Mouse (Mus musculus) MN1 (cell line): ENCODE data around the gene Ucp3.

ENCODE experiments used
- DNase-seq: peaks from one replicate; pipeline ENCODE4 v3.0.0-alpha.2; 2016; ENCODE audit warnings: low spot score

Ucp3 gene

DNA sequence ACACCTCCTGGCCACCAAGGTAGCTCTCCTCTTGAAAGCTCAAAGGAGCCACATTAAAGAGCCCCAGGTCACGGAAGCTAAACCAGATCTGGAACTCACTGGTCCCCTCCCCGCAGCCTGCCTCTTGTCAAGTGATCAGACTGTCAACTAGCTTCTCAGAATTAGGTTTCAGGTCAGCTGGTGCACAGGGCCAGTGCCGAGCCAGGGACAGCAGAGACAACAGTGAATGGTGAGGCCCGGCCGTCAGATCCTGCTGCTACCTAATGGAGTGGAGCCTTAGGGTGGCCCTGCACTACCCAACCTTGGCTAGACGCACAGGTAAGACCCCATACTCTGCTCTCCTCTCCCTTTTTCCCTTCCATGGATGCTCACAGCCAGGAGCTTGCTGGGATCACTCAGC is at the start of gene Ucp3:
Ucp3 (plus strand) TSS at position 214 of the 400 bp plus-strand sequence.
- DNase-seq, result no peak

DNA sequence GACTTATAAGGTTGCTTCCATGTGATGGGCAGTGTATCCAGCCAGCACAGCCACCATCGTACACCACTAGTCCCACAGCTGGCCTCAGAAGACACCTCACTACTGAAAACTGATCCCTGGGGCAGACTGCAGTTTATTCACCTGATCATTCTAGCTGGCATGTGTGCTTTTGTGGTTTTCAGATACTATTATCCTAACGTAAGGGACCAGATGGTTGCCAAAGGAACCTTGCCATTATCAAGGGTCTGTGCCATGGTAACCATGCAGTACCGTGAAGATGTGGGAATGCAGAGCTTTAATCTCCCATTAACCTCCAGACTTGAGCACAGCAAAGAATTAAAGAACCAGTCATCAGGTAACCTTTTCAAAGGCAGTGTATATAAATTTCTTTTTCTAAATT is 47.0 kb upstream of the Ucp3 start:
- no peak for DNase-seq

DNA sequence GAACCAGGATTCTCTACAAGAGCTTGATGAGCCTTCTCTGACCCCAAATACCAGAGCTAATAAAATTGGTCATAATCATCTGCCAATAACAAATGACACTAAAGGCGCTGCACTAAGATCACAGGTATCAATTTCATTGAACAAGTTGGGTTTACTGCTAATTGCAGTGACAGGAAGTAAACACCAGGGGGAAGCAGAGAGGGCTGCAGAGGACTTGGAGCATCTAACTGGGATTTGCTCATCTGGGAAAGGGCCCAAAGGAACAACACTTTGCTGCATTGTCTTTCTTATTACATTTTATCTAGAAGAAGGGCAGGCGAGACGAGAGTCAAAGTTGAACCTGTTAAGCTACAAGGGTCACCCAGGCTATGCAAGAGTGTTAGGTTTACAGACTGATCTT is 43.7 kb upstream of the Ucp3 start:
- peak; percentile 62 for DNase-seq

DNA sequence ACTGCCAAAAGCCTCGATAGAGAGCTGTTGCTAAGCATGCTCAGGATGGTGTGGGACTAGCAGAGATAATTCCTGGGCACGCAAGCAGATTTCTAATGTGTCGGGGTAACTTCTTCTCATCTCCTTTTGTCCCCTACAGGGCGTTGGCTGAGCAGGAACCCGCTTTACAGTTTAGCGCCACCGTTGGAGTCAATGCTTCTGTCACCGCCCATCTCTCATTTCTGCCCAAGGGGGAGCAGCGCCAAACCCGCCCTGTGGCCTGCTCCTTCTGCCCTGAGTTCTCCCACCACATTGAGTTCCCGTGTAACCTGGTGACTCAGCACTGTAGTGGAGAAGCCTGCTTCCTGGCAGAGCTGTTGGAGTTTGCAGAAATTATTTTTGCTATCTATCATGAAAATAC is 42.9 kb upstream of the Ucp3 start:
- no peak for DNase-seq

DNA sequence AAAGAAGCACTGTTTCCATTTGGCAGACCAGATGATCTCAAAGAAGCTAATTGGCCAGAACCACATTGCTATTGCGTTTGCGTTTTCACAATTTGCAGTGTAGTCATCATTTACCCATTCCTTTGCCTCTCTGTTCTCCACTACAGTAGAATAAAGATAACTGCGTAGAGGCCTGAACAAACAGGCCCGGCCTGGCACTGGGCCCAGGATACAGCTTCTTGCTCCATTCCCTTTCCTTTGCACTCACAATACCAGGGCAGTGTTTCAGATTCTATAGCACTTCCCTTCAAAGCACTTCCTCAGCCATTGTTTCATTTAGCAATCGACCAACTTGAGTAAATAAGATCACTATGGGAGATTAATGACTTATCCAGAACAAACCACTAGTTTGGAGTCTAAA is 41.7 kb upstream of the Ucp3 start:
- DNase-seq, result peak; percentile 78

DNA sequence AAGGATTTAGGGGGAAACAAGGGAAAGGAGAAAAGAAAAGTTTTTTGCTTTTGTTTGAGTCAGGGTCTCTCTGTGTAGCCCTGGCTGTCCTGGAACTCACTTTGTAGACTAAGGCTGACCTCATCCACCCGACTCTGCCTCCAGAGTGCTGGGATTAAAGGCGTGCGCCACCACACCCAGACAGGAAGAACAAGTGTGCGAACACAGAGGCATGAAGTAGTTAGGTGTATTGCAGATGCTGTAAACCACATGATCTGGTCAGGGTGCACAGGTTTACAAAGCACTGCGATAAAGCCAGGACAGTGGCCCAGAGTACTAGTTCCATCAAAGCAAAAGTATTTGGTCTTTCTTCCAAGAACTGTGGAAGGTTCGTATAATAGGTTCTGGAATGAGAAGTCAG is 39.5 kb upstream of the Ucp3 start:
- DNase-seq, result no peak

DNA sequence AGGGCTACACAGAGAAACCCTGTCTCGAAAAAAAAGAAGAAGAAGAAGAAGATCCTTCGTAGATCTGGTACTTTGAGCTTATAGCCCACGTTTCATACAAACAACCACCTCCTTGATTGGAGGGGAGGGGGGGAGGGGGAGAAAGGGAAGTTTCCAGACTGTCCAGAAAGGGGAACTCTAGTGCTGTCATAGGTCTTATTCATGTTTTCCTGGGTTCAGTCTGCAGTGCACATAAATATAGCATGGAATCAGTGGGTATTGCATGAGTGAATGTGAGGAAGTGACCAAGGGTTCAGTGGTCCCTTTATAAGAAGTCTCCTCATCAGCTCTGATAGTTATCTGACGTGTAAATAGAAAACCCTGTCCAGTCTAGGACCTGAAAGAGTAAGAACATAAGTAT is 29.1 kb upstream of the Ucp3 start:
- no peak for DNase-seq

DNA sequence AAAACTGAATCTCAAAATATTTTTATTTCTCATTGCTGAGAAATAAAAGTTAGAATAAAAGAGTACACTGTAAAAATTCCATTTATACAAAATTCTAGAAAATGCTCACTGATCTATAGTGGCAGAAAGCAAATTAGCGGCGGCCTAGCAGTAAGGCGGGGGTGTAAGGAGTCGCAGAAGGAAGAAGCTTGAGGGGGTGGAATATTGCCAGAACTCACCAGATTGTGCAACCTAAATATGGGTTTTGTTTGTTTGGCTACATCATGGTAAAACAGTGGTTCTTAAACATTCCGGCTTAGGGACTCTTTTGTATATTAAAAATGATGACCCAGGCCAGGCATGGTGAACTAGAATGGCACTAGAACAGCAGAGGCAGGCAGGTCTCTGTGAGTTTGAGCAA is 26.5 kb upstream of the Ucp3 start:
- DNase-seq, result no peak

DNA sequence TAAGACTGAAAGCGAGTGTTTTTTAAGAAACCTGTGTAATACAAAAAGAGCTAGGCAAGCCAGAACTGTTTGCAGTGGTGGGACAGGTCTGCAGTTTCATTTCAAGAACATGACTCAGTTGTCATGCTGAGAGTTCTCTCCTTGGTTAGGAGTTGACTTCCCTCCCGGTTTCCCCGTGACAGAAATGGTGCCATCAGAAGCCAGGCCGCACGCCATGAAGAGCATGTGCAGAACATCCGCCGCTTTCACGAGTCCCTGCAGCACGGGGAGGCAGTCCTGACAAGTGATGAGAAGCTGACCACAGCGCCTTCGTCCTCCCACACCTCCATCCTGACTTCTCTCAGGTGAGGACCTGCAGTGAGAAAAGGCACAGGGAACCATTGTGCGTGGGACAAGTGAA is 24.3 kb upstream of the Ucp3 start:
- no peak for DNase-seq

DNA sequence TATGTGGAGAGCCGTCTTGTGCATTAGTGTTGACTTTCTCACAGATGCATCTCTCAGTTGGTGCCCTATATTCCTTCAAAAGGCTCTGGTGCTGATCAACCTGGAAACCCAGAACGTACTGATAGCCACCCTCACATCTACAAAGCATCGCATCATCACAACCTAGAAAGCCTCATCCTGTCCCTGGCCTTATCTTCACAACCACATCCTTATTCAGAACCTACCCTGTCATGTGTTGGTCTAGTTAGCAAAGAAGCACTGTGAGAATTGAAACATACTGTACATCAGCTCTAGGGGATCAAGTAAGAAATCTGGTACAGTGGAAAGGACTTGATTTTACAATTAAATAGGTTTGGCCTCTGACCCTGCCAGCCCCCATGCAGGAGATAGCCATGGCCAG is 23.8 kb upstream of the Ucp3 start:
- DNase-seq, result no peak

DNA sequence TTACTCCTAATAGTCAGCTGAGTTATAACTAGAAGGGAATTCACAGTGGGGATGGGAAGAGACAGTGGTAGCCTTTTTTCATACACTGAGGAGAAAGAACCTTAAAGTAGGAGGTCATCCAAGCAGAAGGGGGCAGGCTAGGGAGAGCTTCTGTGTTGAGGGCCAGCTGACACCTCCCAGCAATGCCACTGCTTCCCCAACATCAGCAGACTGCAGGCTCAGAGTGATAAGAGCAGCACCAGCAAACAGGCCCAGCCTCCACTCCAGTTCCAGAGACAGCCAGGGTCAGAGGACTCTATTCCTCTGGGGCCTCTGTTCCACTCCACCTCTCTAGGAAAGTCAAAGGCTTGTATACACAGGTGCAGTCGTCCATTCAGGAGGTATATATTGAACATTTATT is 14.6 kb upstream of the Ucp3 start:
- DNase-seq, result no peak

DNA sequence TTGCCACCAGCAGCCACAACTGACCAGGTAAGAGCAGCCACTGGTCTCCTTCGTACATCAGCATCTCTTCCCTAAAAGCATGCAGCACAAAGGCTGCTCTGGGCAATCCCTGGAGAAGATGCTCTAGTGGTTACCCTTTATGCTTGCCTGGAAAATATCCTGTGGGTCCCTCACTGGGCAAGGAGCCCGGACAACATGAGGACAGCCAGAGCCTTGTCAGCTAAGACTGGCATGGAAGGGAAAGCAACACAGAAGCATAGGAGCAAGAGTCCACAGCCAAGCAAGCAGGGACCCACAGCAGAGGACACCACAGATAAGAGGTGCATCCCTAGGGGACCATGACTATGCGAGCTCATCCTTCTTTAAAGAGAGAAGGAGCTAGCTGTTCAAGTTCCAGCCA is 12.9 kb upstream of the Ucp3 start:
- DNase-seq, result peak; percentile 46

DNA sequence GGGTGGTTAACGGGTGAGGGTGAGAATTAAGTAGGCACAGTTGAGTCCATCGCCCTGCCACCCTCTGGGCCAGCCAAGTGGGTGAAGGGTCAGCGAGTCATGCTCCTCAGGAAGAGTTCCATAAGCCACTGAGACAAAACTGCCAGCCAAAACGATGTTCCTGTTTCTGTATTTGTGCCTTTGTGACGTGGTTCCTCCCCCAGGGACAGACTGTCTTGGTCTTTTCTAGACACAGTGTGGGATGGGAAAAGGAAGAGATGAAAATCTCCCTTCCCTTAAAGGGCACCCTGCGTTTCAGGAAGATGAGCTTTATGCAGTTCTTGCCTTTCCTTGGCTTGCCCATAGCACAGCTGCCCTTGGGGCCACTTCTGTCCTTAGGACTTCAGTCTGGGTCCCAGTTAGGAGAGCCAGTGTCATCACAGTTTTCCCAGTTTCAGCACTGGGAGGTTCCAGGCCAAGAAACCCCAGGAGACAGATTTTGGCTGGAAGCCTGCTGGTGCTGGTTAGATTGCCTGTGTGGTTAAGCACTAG is 11.1 kb upstream of the Ucp3 start:
- DNase-seq, result peak; percentile 48

DNA sequence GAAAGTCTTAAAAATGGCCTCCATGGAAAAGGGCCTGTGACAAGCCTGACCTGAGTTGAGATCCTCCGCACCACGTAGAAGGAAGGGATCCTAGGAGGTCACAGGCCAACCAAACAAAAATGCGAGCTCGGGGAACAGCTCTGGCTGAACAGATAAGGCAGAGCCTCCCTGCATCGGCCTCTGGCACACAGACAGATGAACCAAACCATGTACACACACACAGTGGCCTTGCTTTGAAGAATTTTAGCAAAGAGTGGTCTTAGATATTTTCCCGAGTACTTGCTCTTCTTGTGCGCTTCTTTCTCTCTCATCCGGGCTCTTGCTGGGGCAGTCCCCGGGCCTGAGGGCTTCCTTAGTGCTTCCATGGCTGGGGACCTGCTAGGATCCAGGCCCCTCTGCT is 9.6 kb upstream of the Ucp3 start:
- DNase-seq, result no peak

DNA sequence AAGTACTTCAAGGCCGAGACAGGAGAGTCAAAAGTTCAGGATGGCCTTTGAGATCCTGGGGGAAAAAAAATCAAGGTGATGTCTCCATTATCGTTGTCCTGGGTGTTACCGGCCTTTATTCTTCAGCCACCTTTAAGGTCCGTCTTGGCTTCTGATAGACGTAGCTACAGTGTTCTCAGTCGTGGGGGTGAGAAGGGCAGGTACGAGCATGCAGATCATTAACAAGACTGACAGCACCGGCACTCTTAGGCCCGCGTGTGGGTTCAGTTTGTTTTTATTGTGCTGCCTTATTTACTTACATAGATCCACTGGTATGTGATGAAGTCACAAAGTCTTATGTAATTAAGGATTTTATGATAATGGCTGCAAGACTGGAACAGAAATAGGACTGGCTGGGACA is 9.0 kb upstream of the Ucp3 start:
- DNase-seq, result no peak

DNA sequence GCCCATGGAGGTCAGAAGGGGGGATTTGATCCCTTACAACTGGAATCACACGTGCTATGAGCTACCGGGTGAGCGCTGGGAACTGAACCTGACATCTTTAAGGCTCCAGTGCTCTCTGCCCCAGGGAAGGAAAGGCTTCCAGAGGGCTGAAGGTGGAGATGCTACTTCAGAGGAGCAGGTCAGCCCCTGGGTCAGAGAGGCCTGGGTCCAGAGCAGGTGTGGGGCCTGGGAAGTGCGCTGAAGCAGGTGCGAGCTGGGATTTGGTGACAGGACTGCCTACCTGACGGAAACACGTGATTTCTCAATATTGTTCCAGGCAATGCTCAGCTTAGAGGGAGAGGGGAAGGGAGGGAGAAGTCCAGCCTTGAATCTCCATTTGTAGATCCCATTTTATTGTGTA is 8.5 kb upstream of the Ucp3 start:
- no peak for DNase-seq

DNA sequence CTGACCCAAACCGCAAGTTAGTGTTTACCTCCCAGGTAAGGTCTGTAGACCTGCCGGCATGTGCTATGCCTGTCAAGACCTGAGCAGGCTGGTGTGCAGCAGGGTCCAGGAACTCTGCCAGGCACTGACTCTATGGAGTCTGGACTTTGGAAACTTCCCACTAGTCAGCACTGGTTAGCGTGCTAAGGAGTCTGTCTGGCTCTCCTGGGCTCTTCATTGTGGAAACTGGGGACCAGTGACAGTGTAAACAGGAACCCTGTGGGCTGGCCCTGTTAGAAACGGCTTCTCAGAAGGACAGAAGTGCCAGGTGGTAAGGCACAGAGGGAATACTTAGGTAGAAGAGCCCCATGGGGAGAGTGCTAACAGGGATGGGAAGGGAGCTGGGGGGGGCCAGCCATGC is 7.5 kb upstream of the Ucp3 start:
- no peak for DNase-seq

DNA sequence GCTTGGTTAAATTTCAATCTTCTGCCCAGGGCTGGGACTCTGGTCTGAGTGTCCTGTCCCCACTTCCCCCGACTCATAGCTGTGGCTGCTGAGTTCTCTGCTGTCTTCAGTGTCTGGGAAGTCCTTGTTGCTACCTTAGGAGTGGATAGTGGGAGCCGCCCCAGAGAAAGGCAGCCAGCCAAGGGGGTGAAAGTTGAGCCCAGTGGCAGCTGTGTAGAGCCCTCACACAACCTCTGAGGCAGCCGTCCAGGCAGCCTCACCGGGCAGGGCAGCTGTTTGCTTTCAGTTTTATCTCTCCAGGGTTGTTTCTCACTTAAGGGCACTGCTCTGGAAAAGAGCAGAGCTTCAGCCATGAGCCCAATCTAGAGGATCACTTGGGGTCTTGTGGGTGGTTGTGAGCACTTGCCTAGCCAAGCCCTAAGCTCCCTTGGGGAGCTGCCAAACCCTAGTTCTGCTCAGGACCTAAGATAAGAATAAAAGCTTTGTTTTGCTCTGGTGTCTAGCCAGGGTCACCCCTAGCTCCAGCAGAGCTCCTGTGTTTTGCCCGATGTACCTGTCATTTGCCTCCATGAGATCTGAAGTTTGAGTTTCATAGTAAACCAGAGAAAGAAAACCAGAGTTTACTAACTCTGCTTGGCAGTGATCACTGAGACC is 7.0 kb upstream of the Ucp3 start:
- peak; percentile 69 for DNase-seq

DNA sequence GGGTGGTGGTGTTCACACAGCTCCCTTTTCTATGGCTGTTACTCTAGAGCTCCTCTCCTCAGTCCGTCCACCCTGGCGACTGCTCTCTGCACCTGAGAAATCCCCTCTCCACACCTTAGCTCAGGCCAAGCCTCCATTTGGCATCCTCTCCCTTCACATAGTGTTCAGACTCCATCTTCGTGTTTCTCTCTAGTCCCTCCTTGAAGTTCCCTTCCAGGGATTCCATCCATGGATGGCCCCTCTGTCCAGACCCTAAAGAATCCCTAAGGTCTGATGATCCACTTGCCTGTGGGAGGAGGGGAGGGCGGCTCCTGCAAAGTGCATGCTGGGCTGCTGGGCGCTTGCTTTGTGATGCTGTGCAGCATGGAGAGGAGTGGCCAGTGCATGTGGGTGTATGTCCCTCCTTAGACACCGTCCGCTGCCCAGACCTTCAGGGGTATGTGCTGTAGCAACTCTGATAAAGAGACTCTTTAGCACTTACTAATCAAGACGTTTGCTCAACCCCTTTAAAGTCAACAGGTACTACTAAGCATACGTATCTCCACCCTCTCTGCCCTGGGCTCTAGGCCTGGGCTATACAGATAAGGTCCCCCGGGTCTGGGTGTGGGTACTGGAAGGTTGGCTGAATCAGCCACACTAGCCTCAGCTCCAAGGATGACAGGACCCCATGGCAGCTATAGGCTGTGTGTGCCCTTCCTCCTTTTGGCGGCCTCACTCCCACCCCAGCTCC is 5.8 kb upstream of the Ucp3 start:
- no peak for DNase-seq

DNA sequence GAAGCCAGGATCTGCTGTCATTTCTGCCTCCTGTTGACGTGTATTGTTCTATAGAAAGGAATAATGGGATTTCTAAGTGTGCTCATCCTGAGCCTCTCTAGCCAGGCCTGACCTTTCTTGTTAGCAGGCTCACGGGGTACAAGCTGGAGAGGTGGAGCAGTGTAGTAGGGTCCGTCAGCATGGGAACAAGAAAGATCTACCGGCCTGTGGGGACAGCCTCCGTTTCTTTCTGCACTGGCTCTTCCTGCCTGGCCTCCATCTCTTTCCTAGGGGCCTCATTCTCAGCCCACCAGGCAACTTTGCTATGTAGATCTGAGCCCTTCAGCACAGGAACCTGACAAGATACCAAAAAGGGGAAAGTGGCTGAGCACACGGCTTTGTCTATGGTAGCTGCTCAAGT is 4.0 kb upstream of the Ucp3 start:
- DNase-seq, result no peak

DNA sequence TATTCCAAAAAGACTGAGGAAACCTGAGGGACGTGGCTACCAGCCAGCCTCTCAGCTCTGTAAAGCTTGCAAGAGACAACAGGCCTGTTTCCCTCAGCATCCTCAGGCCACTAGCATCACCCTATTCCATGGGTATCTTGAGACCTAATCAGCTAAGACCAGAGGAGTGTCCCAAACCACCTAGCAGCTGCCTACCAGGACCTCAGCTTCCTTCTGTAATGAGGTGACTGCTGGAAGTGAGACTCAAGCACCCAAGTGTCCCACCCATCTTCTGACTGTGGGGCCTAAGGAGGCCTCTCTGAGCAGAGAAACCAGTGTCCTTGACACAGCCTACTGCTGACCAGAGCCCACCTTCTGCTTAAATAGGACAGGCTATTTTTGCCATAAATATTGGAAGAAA is 3.3 kb upstream of the Ucp3 start:
- DNase-seq, result no peak

DNA sequence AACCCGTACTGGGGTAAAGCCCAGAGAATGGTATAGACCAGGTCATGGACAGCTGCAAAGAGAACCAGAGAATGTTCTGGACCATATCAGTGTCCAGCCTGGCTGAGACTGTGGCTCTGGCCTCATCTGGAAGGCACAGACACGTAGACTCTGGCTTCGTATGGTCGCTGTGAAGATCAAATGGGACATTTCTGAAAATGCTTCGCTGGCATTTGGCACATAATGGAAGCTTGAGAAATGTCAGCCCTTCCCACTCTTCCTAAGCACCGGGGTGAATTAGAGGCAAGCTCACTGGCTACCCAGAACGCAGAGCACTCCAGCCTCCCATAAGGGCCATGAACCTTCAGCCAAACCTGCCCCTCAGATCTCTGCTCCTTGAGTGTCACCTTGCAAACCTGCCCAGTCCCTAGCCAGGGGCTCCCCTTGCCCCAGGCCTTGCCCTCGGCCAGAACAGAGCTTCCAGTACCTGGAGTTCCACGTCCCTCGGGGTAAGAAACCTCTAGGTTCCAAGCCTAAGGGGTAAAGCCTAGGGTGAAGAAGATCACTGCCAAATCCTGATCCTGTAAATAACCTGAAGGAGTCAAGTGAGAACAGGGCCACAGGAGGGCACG is 1.9 kb upstream of the Ucp3 start:
- DNase-seq, result no peak

DNA sequence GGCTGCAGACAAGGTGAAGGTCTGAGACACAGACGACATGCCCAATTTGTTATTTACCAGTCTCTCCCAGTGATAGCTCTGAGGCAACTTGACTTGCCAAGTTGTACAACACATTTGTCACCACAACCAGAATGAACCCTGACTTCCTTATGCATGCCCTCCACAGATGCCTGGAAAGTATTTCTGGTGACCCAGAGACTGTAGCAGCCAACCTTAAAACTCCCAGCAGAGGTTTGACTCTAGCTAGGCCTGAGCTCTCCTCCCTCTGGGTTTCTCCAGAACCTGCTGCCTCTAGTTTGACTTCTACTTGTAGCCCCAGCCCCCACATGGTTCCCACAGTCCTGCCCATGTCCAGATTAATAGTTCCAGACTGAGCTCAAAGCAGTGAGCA is 1.4 kb upstream of the Ucp3 start:
- no peak for DNase-seq
